Mouse (Mus musculus) testis, adult 2 months (tissue): ENCODE measurements around the gene Dnaja1.

ENCODE experiments used
- CTCF ChIP-seq: fragments of 200-500 bp; IDR thresholded peaks from 2 replicates; pipeline ENCODE4 v1.5.1; 2012; ENCODE audit warnings: low read depth, mild to moderate bottlenecking, inconsistent platforms, low read length, moderate library complexity; ENCODE audit not compliant: control insufficient read depth, insufficient read depth, insufficient replicate concordance
- POLR2A ChIP-seq: fragments of 200-500 bp; IDR thresholded peaks from 2 replicates; pipeline ENCODE4 v1.6.1; 2012; ENCODE audit warnings: low read depth, mild to moderate bottlenecking, inconsistent platforms, low read length, moderate library complexity; ENCODE audit not compliant: control insufficient read depth

GRCm38 (mm10) chr4:40759876-40760275 is 37.9 kb downstream of the Dnaja1 start:
- no peak for TF ChIP-seq POLR2A
- no peak for TF ChIP-seq CTCF
